Mouse (Mus musculus): Measurements from ENCODE around the gene Alg14.

DNA sequence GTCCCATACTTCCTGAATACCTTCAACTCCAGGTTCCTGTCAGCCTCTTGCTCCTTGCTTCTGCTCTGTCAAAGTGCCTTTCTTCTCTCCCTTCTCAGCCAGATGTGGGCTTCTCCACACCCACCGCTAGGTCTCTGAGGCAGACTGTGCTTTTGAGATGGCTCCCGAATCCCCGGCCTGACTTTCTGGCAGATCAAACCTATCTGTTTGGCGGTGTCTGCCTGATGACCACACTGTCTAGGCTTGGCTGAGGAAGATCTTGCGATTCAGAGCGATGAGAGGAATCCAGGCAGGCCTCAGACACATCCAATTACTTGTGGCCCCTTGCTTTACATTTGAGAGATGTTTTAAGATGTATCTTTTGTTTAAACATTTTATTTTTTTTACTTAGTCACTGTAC lies 110.5 kb downstream of the Alg14 start:
- TF ChIP-seq CTCF (IDR thresholded peaks at IDR 0.05; ENCODE audit: control insufficient read depth, insufficient read depth, insufficient read length) (no peak), USF1 (IDR thresholded peaks at IDR 0.05; ENCODE audit: low read depth) (no peak), MYOD1 (IDR thresholded peaks at IDR 0.05; ENCODE audit: control insufficient read depth, insufficient read length, low read depth) (no peak), FOSL1 (IDR thresholded peaks at IDR 0.05; ENCODE audit: insufficient read depth, low read length, poor library complexity, severe bottlenecking) (no peak), CEBPB (IDR thresholded peaks at IDR 0.05; ENCODE audit: low read depth) (no peak), MAX (IDR thresholded peaks at IDR 0.05) (no peak)

All from C2C12 (cell line).